Mouse (Mus musculus): ENCODE results near the gene Gm20498. TPM values are rescaled to one million over a fixed set of nuclear protein-coding genes. Genes with fewer than 3 reads are reported as not detected.
"Not testable (repeated sequence)": the region's sequence is repeated elsewhere in the genome, so short reads cannot be mapped to it uniquely, and the experiment has no call there.

The Gm20498 gene
- polyA plus RNA-seq, 1 experiment from 2014 or later = 27.8 TPM

GRCm38 (mm10) chr12:81490491-81490890, 42.2 kb downstream of the Gm20498 start:
- no peak for ATAC-seq (ENCODE audit: insufficient read depth, low FRiP score)
- no peak overlapping the region for H3K4me2 ChIP-seq (ENCODE audit: low read depth, low read length)
- H3K9me3 ChIP-seq (replicated peaks; ENCODE audit: control insufficient read depth, low read length) = no peaks in the 10 kb centered on the region
- no peak overlapping the region for H3K4me3 ChIP-seq (replicated peaks; ENCODE audit: low read length)
- no peaks in the 10 kb centered on the region for H3K36me3 ChIP-seq (ENCODE audit: control insufficient read depth, insufficient read depth, low read length)
- H3K9ac ChIP-seq (ENCODE audit: low read length) = no peak overlapping the region
- H3K27me3 ChIP-seq (ENCODE audit: control insufficient read depth, insufficient read depth, low read length) = no peaks in the 10 kb centered on the region
- H3K27ac ChIP-seq (ENCODE audit: low read length) = no peak overlapping the region
- no peaks in the 10 kb centered on the region for H3K4me1 ChIP-seq (ENCODE audit: control insufficient read depth, insufficient read depth, low read length)
- 85% methylated on average over 5 of the region's 5 CpGs for WGBS

GRCm38 (mm10) chr12:81485311-81485710, 47.4 kb downstream of the Gm20498 start:
- peak overlapping the region; percentile 83 for H3K9ac ChIP-seq (ENCODE audit: low read length)
- no peaks in the 10 kb centered on the region for H3K9me3 ChIP-seq (replicated peaks; ENCODE audit: control insufficient read depth, low read length)
- H3K27ac ChIP-seq (ENCODE audit: low read length) = peak overlapping the region; percentile 97
- no peaks in the 10 kb centered on the region for H3K27me3 ChIP-seq (ENCODE audit: control insufficient read depth, insufficient read depth, low read length)
- no peaks in the 10 kb centered on the region for H3K36me3 ChIP-seq (ENCODE audit: control insufficient read depth, insufficient read depth, low read length)
- H3K4me3 ChIP-seq (replicated peaks; ENCODE audit: low read length) = peak overlapping the region; percentile 73
- H3K4me2 ChIP-seq (ENCODE audit: low read depth, low read length) = peak overlapping the region; percentile 67
- H3K4me1 ChIP-seq (ENCODE audit: control insufficient read depth, insufficient read depth, low read length) = no peaks in the 10 kb centered on the region
- 41% methylated on average over 6 of the region's 6 CpGs for WGBS
- ATAC-seq (ENCODE audit: insufficient read depth, low FRiP score) = no peak

GRCm38 (mm10) chr12:81484727-81485191, 47.9 kb downstream of the Gm20498 start, which contains the start of gene Cox16:
Gene Cox16 (minus strand): TSS chr12:81485127.
- ATAC-seq (ENCODE audit: insufficient read depth, low FRiP score) = peak; percentile 97

GRCm38 (mm10) chr12:81484212-81484611, 48.5 kb downstream of the Gm20498 start:
- Histone ChIP-seq H3K27ac (ENCODE audit: low read length) (peak overlapping the region; percentile 97; the same call in 1 of the 2 replicates), H3K27me3 (ENCODE audit: control insufficient read depth, insufficient read depth, low read length) (no peaks in the 10 kb centered on the region), H3K9ac (ENCODE audit: low read length) (peak overlapping the region; percentile 83), H3K4me2 (ENCODE audit: low read depth, low read length) (peak overlapping the region; percentile 67), H3K4me3 (replicated peaks; ENCODE audit: low read length) (peak overlapping the region; percentile 73), H3K9me3 (replicated peaks; ENCODE audit: control insufficient read depth, low read length) (no peaks in the 10 kb centered on the region), H3K4me1 (ENCODE audit: control insufficient read depth, insufficient read depth, low read length) (no peaks in the 10 kb centered on the region), H3K36me3 (ENCODE audit: control insufficient read depth, insufficient read depth, low read length) (no peaks in the 10 kb centered on the region)
- 3% methylated on average over 7 of the region's 7 CpGs for WGBS
- ATAC-seq (ENCODE audit: insufficient read depth, low FRiP score) = no peak

More at GRCm38 (mm10) chr12:81484727-81485191, 47.9 kb downstream of the Gm20498 start, which contains the start of gene Cox16:
- under 1% methylated on average over 31 of the region's 31 CpGs for WGBS
- no peaks in the 10 kb centered on the region for H3K27me3 ChIP-seq (ENCODE audit: control insufficient read depth, insufficient read depth, low read length)
- peak within 1 kb of the TSS; percentile 83 for H3K9ac ChIP-seq (ENCODE audit: low read length)
- peak within 1 kb of the TSS; percentile 97 for H3K27ac ChIP-seq (ENCODE audit: low read length)
- peak within 1 kb of the TSS; percentile 73 for H3K4me3 ChIP-seq (replicated peaks; ENCODE audit: low read length)
- H3K36me3 ChIP-seq (ENCODE audit: control insufficient read depth, insufficient read depth, low read length) = no peaks in the 10 kb centered on the region
- no peaks in the 10 kb centered on the region for H3K4me1 ChIP-seq (ENCODE audit: control insufficient read depth, insufficient read depth, low read length)
- no peaks in the 10 kb centered on the region for H3K9me3 ChIP-seq (replicated peaks; ENCODE audit: control insufficient read depth, low read length)
- H3K4me2 ChIP-seq (ENCODE audit: low read depth, low read length) = peak within 1 kb of the TSS; percentile 67

- Histone ChIP-seq H3K27me3 (ENCODE audit: control insufficient read depth, insufficient read depth, low read length) (no peaks in the 10 kb centered on the region), H3K9ac (ENCODE audit: low read length) (peak overlapping the region; percentile 61; the same call in 1 of the 2 replicates), H3K36me3 (ENCODE audit: control insufficient read depth, insufficient read depth, low read length) (no peaks in the 10 kb centered on the region), H3K9me3 (replicated peaks; ENCODE audit: control insufficient read depth, low read length) (no peaks in the 10 kb centered on the region), H3K4me3 (replicated peaks; ENCODE audit: low read length) (peak overlapping the region; percentile 73), H3K27ac (ENCODE audit: low read length) (no peak overlapping the region), H3K4me2 (ENCODE audit: low read depth, low read length) (peak overlapping the region; percentile 67), H3K4me1 (ENCODE audit: control insufficient read depth, insufficient read depth, low read length) (no peaks in the 10 kb centered on the region)
- WGBS = 24% methylated on average over 17 of the region's 17 CpGs
- ATAC-seq (ENCODE audit: insufficient read depth, low FRiP score) = no peak
Observed at GRCm38 (mm10) chr12:81483656-81484055, 49.0 kb downstream of the Gm20498 start.

- H3K27me3 ChIP-seq (ENCODE audit: control insufficient read depth, insufficient read depth, low read length); H3K9me3 ChIP-seq (replicated peaks; ENCODE audit: control insufficient read depth, low read length); H3K9ac ChIP-seq (ENCODE audit: low read length); H3K36me3 ChIP-seq (ENCODE audit: control insufficient read depth, insufficient read depth, low read length); H3K4me2 ChIP-seq (ENCODE audit: low read depth, low read length); H3K4me3 ChIP-seq (replicated peaks; ENCODE audit: low read length); H3K27ac ChIP-seq (ENCODE audit: low read length); ATAC-seq (ENCODE audit: insufficient read depth, low FRiP score); H3K4me1 ChIP-seq (ENCODE audit: control insufficient read depth, insufficient read depth, low read length): not testable (repeated sequence)
- WGBS = 95% methylated on average over 7 of the region's 7 CpGs
Observed at GRCm38 (mm10) chr12:81459051-81459450, 73.7 kb downstream of the Gm20498 start.

DNA sequence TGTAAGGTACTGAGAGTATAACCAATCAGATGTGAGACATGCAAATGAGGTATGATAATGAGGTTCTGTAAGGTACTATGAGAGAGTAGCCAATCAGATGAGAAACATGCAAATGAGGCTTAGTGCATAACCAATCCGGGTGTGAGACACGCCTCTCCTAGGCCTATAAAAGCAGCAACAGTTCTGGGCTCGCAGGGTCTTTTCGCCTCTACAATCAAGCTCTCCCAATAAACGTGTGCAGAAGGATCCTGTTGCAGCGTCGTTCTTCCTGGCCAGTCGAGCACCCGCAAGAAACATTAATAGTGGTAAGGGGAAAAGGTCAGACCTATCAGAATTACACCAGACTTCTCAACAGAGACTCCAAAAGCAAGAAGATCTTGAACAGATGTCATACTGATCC, 93.7 kb downstream of the Gm20498 start:
- not testable (repeated sequence) for H3K9ac ChIP-seq (ENCODE audit: low read length); H3K4me2 ChIP-seq (ENCODE audit: low read depth, low read length); H3K36me3 ChIP-seq (ENCODE audit: control insufficient read depth, insufficient read depth, low read length); H3K27ac ChIP-seq (ENCODE audit: low read length); H3K4me3 ChIP-seq (replicated peaks; ENCODE audit: low read length); H3K4me1 ChIP-seq (ENCODE audit: control insufficient read depth, insufficient read depth, low read length); H3K9me3 ChIP-seq (replicated peaks; ENCODE audit: control insufficient read depth, low read length); H3K27me3 ChIP-seq (ENCODE audit: control insufficient read depth, insufficient read depth, low read length); ATAC-seq (ENCODE audit: insufficient read depth, low FRiP score)
- 93% methylated on average over 9 of the region's 9 CpGs for WGBS

- not testable (repeated sequence) for H3K27me3 ChIP-seq (ENCODE audit: control insufficient read depth, insufficient read depth, low read length); H3K36me3 ChIP-seq (ENCODE audit: control insufficient read depth, insufficient read depth, low read length); H3K4me3 ChIP-seq (replicated peaks; ENCODE audit: low read length); H3K9me3 ChIP-seq (replicated peaks; ENCODE audit: control insufficient read depth, low read length); ATAC-seq (ENCODE audit: insufficient read depth, low FRiP score); H3K9ac ChIP-seq (ENCODE audit: low read length); H3K27ac ChIP-seq (ENCODE audit: low read length); H3K4me1 ChIP-seq (ENCODE audit: control insufficient read depth, insufficient read depth, low read length); H3K4me2 ChIP-seq (ENCODE audit: low read depth, low read length)
- WGBS = 50% methylated on average over 2 of the region's 2 CpGs
Observed at GRCm38 (mm10) chr12:81434778-81435177, 97.9 kb downstream of the Gm20498 start.

DNA sequence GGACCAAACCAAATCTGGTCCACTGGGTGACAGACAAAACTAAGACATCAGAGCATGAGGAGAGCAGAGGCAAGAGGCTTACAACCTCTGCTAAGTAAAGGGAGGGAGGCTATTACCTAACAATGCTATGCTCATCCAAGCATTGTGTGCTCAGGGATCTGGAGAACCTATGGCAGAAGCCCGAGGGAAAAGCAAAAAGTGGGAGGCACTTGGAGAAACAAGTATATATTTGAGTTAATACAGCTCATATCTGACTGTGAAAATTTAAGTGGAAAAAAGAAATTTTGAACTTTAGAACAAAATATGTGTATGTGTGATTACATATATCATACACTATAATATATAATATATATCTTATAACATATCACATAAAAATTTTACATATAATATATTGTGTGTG, 110.9 kb downstream of the Gm20498 start, which contains the start of gene Adam4:
Adam4 (minus strand) TSS at position 101 of the 400 bp plus-strand sequence.
- peaks cover 10% of the 10 kb centered on the region; the same call in 1 of the 2 replicates for H3K9me3 ChIP-seq (replicated peaks; ENCODE audit: control insufficient read depth, low read length)
- no peak within 1 kb of the TSS for H3K4me3 ChIP-seq (replicated peaks; ENCODE audit: low read length)
- H3K4me2 ChIP-seq (ENCODE audit: low read depth, low read length) = no peak within 1 kb of the TSS
- no peak within 1 kb of the TSS for H3K9ac ChIP-seq (ENCODE audit: low read length)
- no peak within 1 kb of the TSS for H3K27ac ChIP-seq (ENCODE audit: low read length)
- ATAC-seq (ENCODE audit: insufficient read depth, low FRiP score) = no peak
- no peaks in the 10 kb centered on the region for H3K4me1 ChIP-seq (ENCODE audit: control insufficient read depth, insufficient read depth, low read length)
- WGBS = 93% methylated on average over 1 of the region's 1 CpGs
- no peaks in the 10 kb centered on the region for H3K27me3 ChIP-seq (ENCODE audit: control insufficient read depth, insufficient read depth, low read length)
- peaks cover 5% of the 10 kb centered on the region; the same call in 1 of the 2 replicates for H3K36me3 ChIP-seq (ENCODE audit: control insufficient read depth, insufficient read depth, low read length)

All from stomach, embryonic 16.5 days (tissue).